Mouse (Mus musculus) lung, adult 2 months (tissue): ENCODE data around the gene Golph3. TPM values are rescaled to one million over a fixed set of nuclear protein-coding genes. Genes with fewer than 3 reads are reported as not detected.

Experiments
- DNase-seq: peaks from one replicate; pipeline ENCODE4 v3.0.0; 2022
- H3K4me1 ChIP-seq: fragments of 200-500 bp; 2 replicates; pipeline ENCODE4 v1.6.1; 2011; ENCODE audit warnings: low read length; ENCODE audit not compliant: control insufficient read depth, insufficient read depth
- H3K4me3 ChIP-seq: fragments of 200-500 bp; replicated peaks from 2 replicates; pipeline ENCODE3; 2011; ENCODE audit warnings: low read depth, mild to moderate bottlenecking, control low read depth, low read length; ENCODE audit errors: extremely low read depth
- CTCF ChIP-seq: fragments of 200-500 bp; IDR thresholded peaks from 2 replicates; pipeline ENCODE4 v1.5.1; 2011; ENCODE audit warnings: mild to moderate bottlenecking, low read length, control low read depth; ENCODE audit not compliant: insufficient read depth
- POLR2A ChIP-seq: fragments of 200-500 bp; IDR thresholded peaks from 2 replicates; pipeline ENCODE4 v1.6.1; 2011; ENCODE audit warnings: low read depth, mild to moderate bottlenecking, control low read depth, low read length, borderline replicate concordance; ENCODE audit errors: extremely low read depth
- WGBS: fragments of 180-500 bp; shearing (Covaris S2); methylation state at CpG from one replicate; pipeline ENCODE4 v1.1.7; 2018; 5-methylcytosine and 5-hydroxymethylcytosine counted together
- polyA plus RNA-seq: library from polyadenylated mRNA; depleted of rRNA; stranded (reverse); fragments of >200 nt; gene quantifications from 2 replicates; pipeline ENCODE4 v1.2.3, GENCODE M21; 2012; rRNA removed

The Golph3 gene
- polyA plus RNA-seq, 1 experiment: 92.4 TPM

- 8% methylated on average over 19 of the region's 19 CpGs for WGBS
- DNase-seq: peak; percentile 79
- peak overlapping the region; percentile 50 for H3K4me3 ChIP-seq
- TF ChIP-seq CTCF (peak; percentile 78), POLR2A (no peak)
- peaks cover 17% of the 10 kb centered on the region for H3K4me1 ChIP-seq
Observed at GRCm38 (mm10) chr15:12375641-12376311, 54.5 kb downstream of the Golph3 start.

GRCm38 (mm10) chr15:12376491-12377069 is 55.3 kb downstream of the Golph3 start:
- H3K4me3 ChIP-seq: no peak overlapping the region
- H3K4me1 ChIP-seq: peaks cover 14% of the 10 kb centered on the region
- WGBS: 39% methylated on average over 13 of the region's 13 CpGs
- TF ChIP-seq CTCF (no peak), POLR2A (no peak)
- no peak for DNase-seq

- no peak for DNase-seq
- TF ChIP-seq CTCF (no peak), POLR2A (no peak)
- 77% methylated on average over 10 of the region's 10 CpGs for WGBS
- peaks cover 14% of the 10 kb centered on the region for H3K4me1 ChIP-seq
- H3K4me3 ChIP-seq: no peak overlapping the region
Observed at GRCm38 (mm10) chr15:12377800-12378199, 56.5 kb downstream of the Golph3 start.

GRCm38 (mm10) chr15:12380057-12380456 is 58.8 kb downstream of the Golph3 start:
- WGBS: 96% methylated on average over 3 of the region's 3 CpGs
- TF ChIP-seq CTCF (no peak), POLR2A (no peak)
- H3K4me3 ChIP-seq: no peak overlapping the region
- DNase-seq: no peak
- H3K4me1 ChIP-seq: peaks cover 11% of the 10 kb centered on the region

GRCm38 (mm10) chr15:12380548-12380947 is 59.3 kb downstream of the Golph3 start:
- peaks cover 6% of the 10 kb centered on the region for H3K4me1 ChIP-seq
- no peak overlapping the region for H3K4me3 ChIP-seq
- no peak for DNase-seq
- no peak for TF ChIP-seq POLR2A
- peak; percentile 75 for TF ChIP-seq CTCF
- WGBS: 59% methylated on average over 5 of the region's 5 CpGs

GRCm38 (mm10) chr15:12384679-12385078 is 63.4 kb downstream of the Golph3 start:
- DNase-seq: no peak
- Histone ChIP-seq H3K4me3 (no peak overlapping the region), H3K4me1 (no peaks in the 10 kb centered on the region)
- TF ChIP-seq POLR2A (no peak), CTCF (no peak)
- 51% methylated on average over 13 of the region's 13 CpGs for WGBS

GRCm38 (mm10) chr15:12388726-12389489 is 67.7 kb downstream of the Golph3 start:
- no peak for DNase-seq
- 81% methylated on average over 15 of the region's 15 CpGs for WGBS
- Histone ChIP-seq H3K4me3 (no peak overlapping the region), H3K4me1 (no peaks in the 10 kb centered on the region)
- no peak for TF ChIP-seq CTCF

GRCm38 (mm10) chr15:12394758-12395157 is 73.5 kb downstream of the Golph3 start:
- no peak overlapping the region for H3K4me3 ChIP-seq
- WGBS: 91% methylated on average over 10 of the region's 10 CpGs
- TF ChIP-seq POLR2A (no peak), CTCF (no peak)
- no peaks in the 10 kb centered on the region for H3K4me1 ChIP-seq
- no peak for DNase-seq

- no peak for DNase-seq
- WGBS: 57% methylated on average over 6 of the region's 6 CpGs
- Histone ChIP-seq H3K4me1 (no peaks in the 10 kb centered on the region), H3K4me3 (no peak overlapping the region)
- TF ChIP-seq CTCF (no peak), POLR2A (no peak)
Observed at GRCm38 (mm10) chr15:12397032-12397431, 75.8 kb downstream of the Golph3 start.

Other genes with a start within 250 kb of the Golph3 start
- gene Zfr, start 203.6 kb upstream of the Golph3 start, polyA plus RNA-seq: 107 TPM in 2 replicates
- gene Mtmr12, start 116.4 kb upstream of the Golph3 start, polyA plus RNA-seq: 20.2 and 25.9 TPM in 2 replicates
- 0.85 TPM in 1 of 2 replicates, not detected in the other for gene 1810049J17Rik, start 449 bp downstream of the Golph3 start, polyA plus RNA-seq